Mouse (Mus musculus): Measurements from ENCODE around the gene Ccdc134. TPM values are rescaled to one million over a fixed set of nuclear protein-coding genes. Genes with fewer than 3 reads are reported as not detected.

Gene Ccdc134
- polyA plus RNA-seq, 1 experiment from 2014 or later: 18.3 TPM

GRCm38 (mm10) chr15:82130599-82130998 lies 2.9 kb downstream of the Ccdc134 start:
- ATAC-seq (ENCODE audit: low FRiP score, low read depth): no peak
- no peaks in the 10 kb centered on the region for H3K9me3 ChIP-seq
- H3K4me2 ChIP-seq (replicated peaks): no peak overlapping the region
- no peak overlapping the region for H3K4me3 ChIP-seq
- H3K27ac ChIP-seq (replicated peaks): no peak overlapping the region
- peaks cover 18% of the 10 kb centered on the region for H3K4me1 ChIP-seq
- H3K36me3 ChIP-seq: peaks cover 13% of the 10 kb centered on the region
- H3K27me3 ChIP-seq: peaks cover 4% of the 10 kb centered on the region
- H3K9ac ChIP-seq (replicated peaks): no peak overlapping the region
- 75% methylated on average over 7 of the region's 7 CpGs for WGBS

GRCm38 (mm10) chr15:82135372-82135771 lies 7.7 kb downstream of the Ccdc134 start:
- WGBS: 89% methylated on average over 4 of the region's 4 CpGs
- Histone ChIP-seq H3K4me3 (no peak overlapping the region), H3K4me2 (replicated peaks) (no peak overlapping the region), H3K36me3 (peaks cover 13% of the 10 kb centered on the region), H3K27ac (replicated peaks) (no peak overlapping the region), H3K9me3 (no peaks in the 10 kb centered on the region), H3K27me3 (no peaks in the 10 kb centered on the region), H3K9ac (replicated peaks) (no peak overlapping the region), H3K4me1 (no peaks in the 10 kb centered on the region)
- no peak for ATAC-seq (ENCODE audit: low FRiP score, low read depth)

GRCm38 (mm10) chr15:82138565-82138964 lies 10.8 kb downstream of the Ccdc134 start:
- Histone ChIP-seq H3K9ac (replicated peaks) (no peak overlapping the region), H3K9me3 (no peaks in the 10 kb centered on the region), H3K4me1 (0 out of 2 replicates have a peak, but pooled peaks cover 1% of the 10 kb centered on the region), H3K27me3 (no peaks in the 10 kb centered on the region), H3K4me2 (replicated peaks) (no peak overlapping the region), H3K27ac (replicated peaks) (no peak overlapping the region), H3K36me3 (peaks cover 9% of the 10 kb centered on the region), H3K4me3 (no peak overlapping the region)
- ATAC-seq (ENCODE audit: low FRiP score, low read depth): no peak
- 57% methylated on average over 4 of the region's 4 CpGs for WGBS

GRCm38 (mm10) chr15:82139196-82139595 lies 11.5 kb downstream of the Ccdc134 start:
- Histone ChIP-seq H3K9me3 (no peaks in the 10 kb centered on the region), H3K9ac (replicated peaks) (no peak overlapping the region), H3K36me3 (peaks cover 6% of the 10 kb centered on the region), H3K4me2 (replicated peaks) (no peak overlapping the region), H3K27me3 (no peaks in the 10 kb centered on the region), H3K4me3 (no peak overlapping the region), H3K27ac (replicated peaks) (no peak overlapping the region), H3K4me1 (peaks cover 7% of the 10 kb centered on the region)
- no peak for ATAC-seq (ENCODE audit: low FRiP score, low read depth)
- WGBS: 93% methylated on average over 8 of the region's 8 CpGs

- Histone ChIP-seq H3K27me3 (no peaks in the 10 kb centered on the region), H3K36me3 (peaks cover 6% of the 10 kb centered on the region), H3K27ac (replicated peaks) (no peak overlapping the region), H3K9me3 (no peaks in the 10 kb centered on the region), H3K4me2 (replicated peaks) (no peak overlapping the region), H3K4me1 (peaks cover 18% of the 10 kb centered on the region), H3K9ac (replicated peaks) (no peak overlapping the region), H3K4me3 (no peak overlapping the region)
- ATAC-seq (ENCODE audit: low FRiP score, low read depth): no peak
- 90% methylated on average over 3 of the region's 3 CpGs for WGBS
Observed at GRCm38 (mm10) chr15:82140355-82140754, 12.6 kb downstream of the Ccdc134 start.

GRCm38 (mm10) chr15:82144157-82144556 lies 16.4 kb downstream of the Ccdc134 start:
- Histone ChIP-seq H3K36me3 (peaks cover 6% of the 10 kb centered on the region; the same call in 1 of the 2 replicates), H3K4me2 (replicated peaks) (no peak overlapping the region), H3K9me3 (no peaks in the 10 kb centered on the region), H3K9ac (replicated peaks) (no peak overlapping the region), H3K4me1 (peaks cover 39% of the 10 kb centered on the region), H3K4me3 (no peak overlapping the region), H3K27ac (replicated peaks) (peak overlapping the region; percentile 95), H3K27me3 (no peaks in the 10 kb centered on the region)
- ATAC-seq (ENCODE audit: low FRiP score, low read depth): no peak
- 88% methylated on average over 5 of the region's 5 CpGs for WGBS

- 47% methylated on average over 2 of the region's 2 CpGs for WGBS
- no peak for ATAC-seq (ENCODE audit: low FRiP score, low read depth)
- no peaks in the 10 kb centered on the region for H3K27me3 ChIP-seq
- peaks cover 6% of the 10 kb centered on the region; the same call in 1 of the 2 replicates for H3K36me3 ChIP-seq
- H3K27ac ChIP-seq (replicated peaks): peak overlapping the region; percentile 95
- no peak overlapping the region for H3K4me3 ChIP-seq
- H3K9ac ChIP-seq (replicated peaks): no peak overlapping the region
- H3K4me2 ChIP-seq (replicated peaks): no peak overlapping the region
- no peaks in the 10 kb centered on the region for H3K9me3 ChIP-seq
- H3K4me1 ChIP-seq: peaks cover 48% of the 10 kb centered on the region
Observed at GRCm38 (mm10) chr15:82145408-82145807, 17.7 kb downstream of the Ccdc134 start.

- ATAC-seq (ENCODE audit: low FRiP score, low read depth): no peak
- peak overlapping the region; percentile 95 for H3K27ac ChIP-seq (replicated peaks)
Observed at GRCm38 (mm10) chr15:82145851-82146769, 18.4 kb downstream of the Ccdc134 start.

GRCm38 (mm10) chr15:82146770-82147610 lies 19.3 kb downstream of the Ccdc134 start, which contains the start of gene Srebf2:
TSS of gene Srebf2 (plus strand) at chr15:82147181.
- Histone ChIP-seq H3K27ac (replicated peaks) (peak within 1 kb of the TSS; percentile 99), H3K9ac (replicated peaks) (peak within 1 kb of the TSS; percentile 95), H3K36me3 (0 out of 2 replicates have a peak, but pooled peaks cover 6% of the 10 kb centered on the region), H3K4me2 (replicated peaks) (peak within 1 kb of the TSS; percentile 95), H3K4me1 (peaks cover 56% of the 10 kb centered on the region), H3K9me3 (no peaks in the 10 kb centered on the region), H3K4me3 (peak within 1 kb of the TSS; percentile 96), H3K27me3 (no peaks in the 10 kb centered on the region)
- under 1% methylated on average over 78 of the region's 79 CpGs for WGBS
- ATAC-seq (ENCODE audit: low FRiP score, low read depth): peak; percentile 98

More at GRCm38 (mm10) chr15:82145851-82146769, 18.4 kb downstream of the Ccdc134 start:
- Histone ChIP-seq H3K27me3 (no peaks in the 10 kb centered on the region), H3K9ac (replicated peaks) (0 out of 2 replicates have a peak overlapping the region, but pooled peaks have one; percentile 24), H3K4me2 (replicated peaks) (peak overlapping the region; percentile 50), H3K4me3 (peak overlapping the region; percentile 96), H3K9me3 (no peaks in the 10 kb centered on the region), H3K36me3 (peaks cover 3% of the 10 kb centered on the region; the same call in 1 of the 2 replicates), H3K4me1 (peaks cover 52% of the 10 kb centered on the region)
- WGBS: 14% methylated on average over 11 of the region's 11 CpGs

- 1% methylated on average over 50 of the region's 50 CpGs for WGBS
- Histone ChIP-seq H3K27ac (replicated peaks) (peak overlapping the region; percentile 99), H3K9me3 (no peaks in the 10 kb centered on the region), H3K4me3 (peak overlapping the region; percentile 96), H3K27me3 (no peaks in the 10 kb centered on the region), H3K9ac (replicated peaks) (peak overlapping the region; percentile 95), H3K36me3 (0 out of 2 replicates have a peak, but pooled peaks cover 6% of the 10 kb centered on the region), H3K4me2 (replicated peaks) (peak overlapping the region; percentile 95), H3K4me1 (peaks cover 58% of the 10 kb centered on the region)
- peak; percentile 1; the same call in 1 of the 2 replicates for ATAC-seq (ENCODE audit: low FRiP score, low read depth)
Observed at GRCm38 (mm10) chr15:82147611-82148111, 19.9 kb downstream of the Ccdc134 start.

- no peak for ATAC-seq (ENCODE audit: low FRiP score, low read depth)
Observed at GRCm38 (mm10) chr15:82148510-82148911, 20.8 kb downstream of the Ccdc134 start.

More at GRCm38 (mm10) chr15:82148510-82148911, 20.8 kb downstream of the Ccdc134 start:
- Histone ChIP-seq H3K9me3 (no peaks in the 10 kb centered on the region), H3K27me3 (no peaks in the 10 kb centered on the region), H3K9ac (replicated peaks) (peak overlapping the region; percentile 95), H3K4me1 (peaks cover 61% of the 10 kb centered on the region), H3K27ac (replicated peaks) (peak overlapping the region; percentile 99), H3K36me3 (0 out of 2 replicates have a peak, but pooled peaks cover 6% of the 10 kb centered on the region), H3K4me2 (replicated peaks) (peak overlapping the region; percentile 95), H3K4me3 (peak overlapping the region; percentile 96)
- WGBS: 31% methylated on average over 9 of the region's 9 CpGs

Data from midbrain, embryonic 12.5 days (tissue).